Mouse (Mus musculus) intestine, postnatal 0 days (tissue): ENCODE results near the gene Hes1. TPM values are rescaled to one million over a fixed set of nuclear protein-coding genes. Genes with fewer than 3 reads are reported as not detected.

Experiments
- ATAC-seq: fragments of 200-750 bp; cut with Nextera tagmentation; 2 replicates; pipeline ENCODE4 v1.8.0; 2017; ENCODE audit warnings: mild to moderate bottlenecking, moderate TSS enrichment, moderate library complexity
- H3K27ac ChIP-seq: fragments of 300-500 bp; sonication (generic); 2 replicates; pipeline ENCODE4 v1.5.1; 2014; ENCODE audit warnings: mild to moderate bottlenecking, low read depth, low read length, moderate library complexity
- H3K27me3 ChIP-seq: fragments of 300-500 bp; sonication (generic); replicated peaks from 2 replicates; pipeline ENCODE4 v1.6.1; 2014; ENCODE audit warnings: low read length, mixed read lengths; ENCODE audit not compliant: control insufficient read depth, insufficient read depth
- H3K36me3 ChIP-seq: fragments of 300-500 bp; sonication (generic); 2 replicates; pipeline ENCODE4 v1.6.1; 2014; ENCODE audit warnings: mild to moderate bottlenecking, moderate library complexity; ENCODE audit not compliant: control insufficient read depth, insufficient read depth
- H3K4me1 ChIP-seq: fragments of 300-500 bp; sonication (generic); replicated peaks from 2 replicates; pipeline ENCODE4 v1.6.1; 2014; ENCODE audit warnings: antibody characterized with exemption, low read length, mixed read lengths; ENCODE audit not compliant: control insufficient read depth, insufficient read depth
- H3K4me2 ChIP-seq: fragments of 300-500 bp; sonication (generic); replicated peaks from 2 replicates; pipeline ENCODE4 v1.6.1; 2014; ENCODE audit warnings: low read depth, mild to moderate bottlenecking, moderate library complexity
- H3K4me3 ChIP-seq: fragments of 300-500 bp; sonication (generic); 2 replicates; pipeline ENCODE4 v1.5.1; 2014; ENCODE audit warnings: low read depth, low read length
- H3K9ac ChIP-seq: fragments of 300-500 bp; sonication (generic); 2 replicates; pipeline ENCODE4 v1.6.1; 2014; ENCODE audit warnings: mild to moderate bottlenecking, low read depth, low read length
- H3K9me3 ChIP-seq: fragments of 300-500 bp; sonication (generic); 2 replicates; pipeline ENCODE4 v1.6.1; 2016; ENCODE audit warnings: mixed run types; ENCODE audit not compliant: control insufficient read depth
- CTCF ChIP-seq: sonication (generic); IDR thresholded peaks from 2 replicates; pipeline ENCODE4 v1.5.1; 2016; ENCODE audit warnings: low read depth, mild to moderate bottlenecking, control low read depth, antibody characterized with exemption, moderate library complexity
- WGBS: fragments of 180-500 bp; shearing (Covaris S2); extraction: QIAGEN DNeasy Blood & Tissue Kit; methylation state at CpG from one replicate; pipeline ENCODE4 v1.1.7; 2014; 5-methylcytosine and 5-hydroxymethylcytosine counted together
- polyA plus RNA-seq: library from polyadenylated mRNA; unstranded; fragments of >200 nt; fragmentation: Nextera tagmentation; extraction: Ambion mirVana; gene quantifications from 2 replicates; pipeline ENCODE4 v1.2.1, GENCODE M21; 2015

Hes1 gene
- polyA plus RNA-seq, 1 experiment from 2014 or later, result 52.9 TPM

DNA sequence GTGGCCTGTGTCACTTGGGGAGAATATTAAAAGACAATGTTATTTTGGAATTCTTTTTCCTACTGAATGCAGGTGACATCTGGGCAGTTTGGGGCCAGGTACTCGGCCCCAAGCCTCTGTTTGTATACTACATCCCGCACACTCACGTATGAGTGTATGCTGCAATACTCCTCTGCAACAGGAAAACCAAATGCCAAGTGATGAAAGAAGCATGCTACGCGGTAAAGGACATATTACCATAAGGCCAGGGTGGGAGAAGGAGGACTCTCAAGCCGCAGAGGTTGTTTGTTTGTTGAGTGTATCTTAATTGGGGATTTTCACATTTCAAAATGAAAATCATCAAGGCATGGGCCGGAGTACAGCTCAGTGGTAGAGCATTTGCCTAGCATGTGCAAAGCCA is 17.2 kb upstream of the Hes1 start:
- no peaks in the 10 kb centered on the region for H3K9me3 ChIP-seq
- WGBS, result 77% methylated on average over 7 of the region's 7 CpGs
- H3K4me1 ChIP-seq, result peaks cover 5% of the 10 kb centered on the region
- 0 out of 2 replicates have a peak overlapping the region, but pooled peaks have one; percentile 27 for H3K4me2 ChIP-seq
- no peak overlapping the region for H3K4me3 ChIP-seq
- H3K27ac ChIP-seq, result peak overlapping the region; percentile 66
- TF ChIP-seq CTCF, result no peak
- no peaks in the 10 kb centered on the region for H3K36me3 ChIP-seq
- no peak for ATAC-seq
- H3K27me3 ChIP-seq, result no peaks in the 10 kb centered on the region
- H3K9ac ChIP-seq, result no peak overlapping the region

DNA sequence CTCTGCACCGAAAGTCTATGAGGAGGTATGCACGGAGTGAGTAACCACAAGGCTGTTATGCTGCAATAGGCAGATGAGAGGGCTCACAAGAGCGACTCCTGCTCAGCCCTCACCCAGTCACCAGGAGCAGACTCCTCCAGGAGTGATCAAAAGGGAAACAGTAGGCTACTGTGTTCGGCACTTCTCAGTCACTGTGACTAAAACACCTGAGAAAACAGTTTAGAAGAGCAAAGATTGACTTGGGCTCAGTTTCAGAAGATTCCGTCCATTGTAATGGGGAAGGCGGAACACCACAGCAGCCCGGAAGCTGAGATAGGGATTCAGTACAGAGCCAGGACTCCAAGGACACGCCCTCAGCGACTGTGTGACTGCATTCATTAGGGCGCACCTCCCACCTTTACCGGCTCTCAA is 16.8 kb upstream of the Hes1 start:
- TF ChIP-seq CTCF, result no peak
- Histone ChIP-seq H3K9ac (no peak overlapping the region), H3K36me3 (no peaks in the 10 kb centered on the region), H3K9me3 (no peaks in the 10 kb centered on the region), H3K4me3 (no peak overlapping the region), H3K4me1 (peaks cover 5% of the 10 kb centered on the region), H3K27ac (peak overlapping the region; percentile 66), H3K27me3 (no peaks in the 10 kb centered on the region), H3K4me2 (0 out of 2 replicates have a peak overlapping the region, but pooled peaks have one; percentile 27)
- WGBS, result 36% methylated on average over 11 of the region's 11 CpGs
- peak; percentile 49 for ATAC-seq

DNA sequence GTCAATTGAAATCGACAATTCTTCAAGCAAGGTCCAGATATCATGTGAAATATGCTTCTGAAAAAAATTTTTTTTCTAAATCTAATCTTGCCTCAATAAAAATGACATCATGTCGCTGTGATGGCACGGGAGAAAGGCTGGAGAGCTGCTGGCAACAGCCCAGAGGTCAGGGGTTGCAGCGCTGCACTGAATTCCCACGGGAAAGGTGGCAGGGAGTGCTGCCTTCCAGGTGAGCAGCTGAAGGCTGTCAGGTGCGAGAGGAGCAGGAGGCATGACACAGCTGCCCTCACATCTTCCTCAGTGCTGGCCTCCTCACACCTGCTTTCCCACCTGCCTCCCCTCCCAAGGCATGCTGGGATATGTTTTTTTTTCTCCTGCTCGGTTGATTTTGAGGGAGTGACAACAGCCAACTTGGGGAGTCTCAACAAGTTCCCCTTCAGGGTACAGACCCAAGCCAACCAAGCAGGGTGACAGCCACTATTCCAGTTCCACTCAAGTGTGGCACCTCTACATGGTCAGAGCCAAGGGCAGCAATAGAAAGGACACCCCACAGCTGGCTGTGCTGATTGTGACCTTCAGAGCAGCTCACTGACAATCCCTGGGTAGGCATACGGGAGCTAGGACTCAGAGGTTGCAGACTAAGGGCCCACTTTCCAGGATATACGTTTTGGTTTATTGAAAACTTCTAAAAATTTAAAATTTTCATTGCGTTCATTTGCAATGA is 13.3 kb upstream of the Hes1 start:
- H3K4me3 ChIP-seq, result no peak overlapping the region
- no peak for TF ChIP-seq CTCF
- peaks cover 12% of the 10 kb centered on the region for H3K4me1 ChIP-seq
- H3K4me2 ChIP-seq, result no peak overlapping the region
- WGBS, result 26% methylated on average over 10 of the region's 10 CpGs
- H3K36me3 ChIP-seq, result no peaks in the 10 kb centered on the region
- no peak overlapping the region for H3K9ac ChIP-seq
- peak overlapping the region; percentile 83 for H3K27ac ChIP-seq
- peak; percentile 63 for ATAC-seq
- no peaks in the 10 kb centered on the region for H3K27me3 ChIP-seq
- no peaks in the 10 kb centered on the region for H3K9me3 ChIP-seq

DNA sequence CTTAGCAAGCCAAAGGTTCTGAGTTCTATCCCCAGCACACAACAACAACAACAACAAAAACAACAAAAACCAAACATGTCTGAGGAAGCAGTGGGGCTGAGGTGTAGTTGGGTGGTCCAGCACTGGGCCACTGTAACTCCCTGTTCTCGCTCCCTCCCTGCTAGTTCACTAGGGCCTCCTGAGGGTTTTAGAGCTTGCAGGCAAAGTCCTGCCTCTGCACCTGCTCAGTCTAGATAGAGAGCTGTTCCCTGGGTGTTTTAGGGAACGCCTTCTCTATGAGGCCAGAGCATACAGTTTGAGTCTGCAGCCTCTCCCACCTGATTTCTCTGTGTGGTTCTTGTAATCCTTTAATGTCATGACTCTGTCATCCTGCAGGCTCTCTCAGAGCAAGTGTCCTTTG is 11.9 kb upstream of the Hes1 start:
- no peak overlapping the region for H3K4me3 ChIP-seq
- peak overlapping the region; percentile 24; the same call in 1 of the 2 replicates for H3K4me2 ChIP-seq
- no peaks in the 10 kb centered on the region for H3K9me3 ChIP-seq
- ATAC-seq, result peak; percentile 39
- H3K36me3 ChIP-seq, result no peaks in the 10 kb centered on the region
- WGBS, result 46% methylated on average over 2 of the region's 2 CpGs
- peaks cover 13% of the 10 kb centered on the region for H3K4me1 ChIP-seq
- H3K27ac ChIP-seq, result peak overlapping the region; percentile 63; the same call in 1 of the 2 replicates
- TF ChIP-seq CTCF, result no peak
- H3K9ac ChIP-seq, result no peak overlapping the region
- H3K27me3 ChIP-seq, result no peaks in the 10 kb centered on the region

DNA sequence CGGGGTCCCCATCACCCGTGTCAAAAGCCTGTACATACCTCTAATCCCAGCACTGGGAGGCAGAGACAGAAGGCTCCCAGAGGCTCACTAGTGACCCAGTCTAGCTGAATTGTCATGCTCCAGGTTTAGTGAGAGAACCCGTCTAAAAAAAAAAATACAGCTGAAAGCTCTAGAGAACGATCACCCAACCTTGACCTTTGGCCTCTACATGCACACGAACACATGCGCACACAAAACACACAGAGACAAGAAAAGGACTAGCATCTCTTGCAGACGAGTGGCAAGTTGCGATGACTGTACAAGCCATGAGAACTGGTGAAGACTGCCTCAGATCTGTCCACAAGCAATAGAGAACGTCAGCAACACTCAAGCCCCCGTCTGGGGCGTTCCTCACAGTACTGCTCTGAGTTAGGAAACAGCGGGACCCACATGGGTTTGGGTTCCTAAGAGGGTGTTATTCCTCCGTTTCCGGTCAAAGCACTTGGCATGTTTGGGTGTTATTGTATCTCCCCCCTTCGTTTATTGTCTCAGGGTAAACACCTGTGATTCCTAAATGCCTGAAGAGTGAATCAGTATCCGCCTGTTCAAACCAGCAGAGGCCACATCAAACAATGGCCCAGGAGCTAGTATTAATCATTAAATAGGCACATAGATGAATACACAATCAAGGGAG is 11.2 kb upstream of the Hes1 start:
- WGBS, result 28% methylated on average over 16 of the region's 16 CpGs
- no peak overlapping the region for H3K9ac ChIP-seq
- TF ChIP-seq CTCF, result no peak
- no peak for ATAC-seq
- H3K27me3 ChIP-seq, result no peaks in the 10 kb centered on the region
- no peaks in the 10 kb centered on the region for H3K9me3 ChIP-seq
- no peak overlapping the region for H3K4me3 ChIP-seq
- peak overlapping the region; percentile 24 for H3K4me2 ChIP-seq
- peak overlapping the region; percentile 63 for H3K27ac ChIP-seq
- peaks cover 15% of the 10 kb centered on the region for H3K4me1 ChIP-seq
- no peaks in the 10 kb centered on the region for H3K36me3 ChIP-seq

DNA sequence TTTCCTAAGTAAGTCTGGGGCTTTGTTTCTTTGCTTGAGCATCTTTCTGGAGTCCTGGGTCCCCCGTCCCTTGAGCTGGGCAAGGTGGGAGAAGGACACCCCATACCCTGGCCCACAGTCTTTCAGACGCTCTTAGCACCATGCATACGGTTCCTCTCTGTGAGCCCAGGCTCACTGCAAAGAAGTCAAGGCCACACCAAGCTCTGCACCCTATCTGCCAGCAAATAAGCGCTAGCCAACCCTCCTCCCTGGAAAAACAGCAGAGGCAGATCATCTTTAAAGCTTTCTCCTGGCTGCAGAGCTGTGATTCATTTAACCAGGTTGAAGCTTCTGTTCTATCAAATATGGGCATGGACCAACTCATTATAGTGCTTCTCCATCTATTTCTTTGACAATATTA is 9.6 kb upstream of the Hes1 start:
- Histone ChIP-seq H3K27me3 (no peaks in the 10 kb centered on the region), H3K4me1 (peaks cover 27% of the 10 kb centered on the region), H3K4me3 (no peak overlapping the region), H3K9me3 (no peaks in the 10 kb centered on the region), H3K36me3 (no peaks in the 10 kb centered on the region), H3K4me2 (no peak overlapping the region), H3K27ac (no peak overlapping the region), H3K9ac (no peak overlapping the region)
- ATAC-seq, result no peak
- no peak for TF ChIP-seq CTCF
- 61% methylated on average over 4 of the region's 4 CpGs for WGBS
